Comparison of ENCODE assay signal across 9 mouse cellular contexts in genomic region chr4:82619539-82619941, GRCm38 (mm10).
DNase-seq lines count a peak whose midpoint lies in the region; ATAC-seq and TF ChIP-seq lines count a peak whose summit lies in the region.
"Had no signal": no experiment of that assay in that cellular context is flagged by ENCODE, and none has a peak within 500 bp of the region (broad histone marks: within the 10 kb centered on the region; RNA-seq: fewer than 3 reads in every experiment).

No protein-coding gene starts in this region.

- WGBS in kidney, embryonic 15.5 days: 47% methylated on average over 12 of the region's 12 CpGs
- 58% methylated on average over 12 of the region's 12 CpGs for WGBS in limb, embryonic 14.5 days
- WGBS in heart, embryonic 11.5 days (ENCODE audit: insufficient replicate concordance): 57% methylated on average over 12 of the region's 12 CpGs

- peak; percentile 29; the same call in 1 of the 2 replicates for ATAC-seq in kidney, embryonic 15.5 days (replicated peaks; ENCODE audit: low FRiP score)
- 0 out of 2 replicates have a peak, but pooled peaks have one; percentile 24 for ATAC-seq in limb, embryonic 14.5 days (ENCODE audit: low FRiP score, low read depth)
- no peak for ATAC-seq in heart, embryonic 11.5 days (replicated peaks; ENCODE audit: insufficient number of reproducible peaks, low FRiP score, low TSS enrichment)

- no peak for TF ChIP-seq POLR2A in limb, embryonic 14.5 days (IDR thresholded peaks at IDR 0.05; ENCODE audit: borderline replicate concordance, extremely low read depth, insufficient read depth, insufficient read length)

- H3K27me3 ChIP-seq in kidney, embryonic 15.5 days: no peaks in the 10 kb centered on the region
- H3K27me3 ChIP-seq in limb, embryonic 14.5 days (ENCODE audit: control insufficient read depth, insufficient read depth, low read length): no peaks in the 10 kb centered on the region
- no peaks in the 10 kb centered on the region for H3K27me3 ChIP-seq in heart, embryonic 11.5 days (ENCODE audit: control insufficient read depth, insufficient read depth, low read length)

- H3K27ac ChIP-seq in kidney, embryonic 15.5 days: no peak overlapping the region
- H3K27ac ChIP-seq in limb, embryonic 14.5 days (replicated peaks; ENCODE audit: low read depth, low read length): no peak overlapping the region
- H3K27ac ChIP-seq in heart, embryonic 11.5 days (ENCODE audit: low read depth, low read length): no peak overlapping the region

- H3K4me2 ChIP-seq in kidney, embryonic 15.5 days: no peak overlapping the region
- no peak overlapping the region for H3K4me2 ChIP-seq in limb, embryonic 14.5 days (replicated peaks; ENCODE audit: low read depth, low read length, severe bottlenecking)
- no peak overlapping the region for H3K4me2 ChIP-seq in heart, embryonic 11.5 days

- H3K9me3 ChIP-seq in kidney, embryonic 15.5 days (replicated peaks): no peaks in the 10 kb centered on the region
- H3K9me3 ChIP-seq in limb, embryonic 14.5 days (ENCODE audit: control insufficient read depth, low read length): no peaks in the 10 kb centered on the region
- H3K9me3 ChIP-seq in heart, embryonic 11.5 days (replicated peaks; ENCODE audit: control insufficient read depth, low read length): no peaks in the 10 kb centered on the region

- H3K9ac ChIP-seq in kidney, embryonic 15.5 days: no peak overlapping the region
- H3K9ac ChIP-seq in limb, embryonic 14.5 days (ENCODE audit: low read depth, low read length, severe bottlenecking): no peak overlapping the region
- no peak overlapping the region for H3K9ac ChIP-seq in heart, embryonic 11.5 days (ENCODE audit: low read depth, low read length)

- no peak overlapping the region for H3K4me3 ChIP-seq in kidney, embryonic 15.5 days (replicated peaks)
- H3K4me3 ChIP-seq in limb, embryonic 14.5 days (replicated peaks; ENCODE audit: low read length): no peak overlapping the region
- no peak overlapping the region for H3K4me3 ChIP-seq in heart, embryonic 11.5 days (ENCODE audit: low read depth, low read length)
- H3K4me3 ChIP-seq: myocyte had no signal

- H3K36me3 ChIP-seq in kidney, embryonic 15.5 days: no peaks in the 10 kb centered on the region
- H3K36me3 ChIP-seq in limb, embryonic 14.5 days (ENCODE audit: control insufficient read depth, insufficient read depth, low read length): no peaks in the 10 kb centered on the region
- no peaks in the 10 kb centered on the region for H3K36me3 ChIP-seq in heart, embryonic 11.5 days (ENCODE audit: control insufficient read depth, insufficient read depth, low read length)

- peak; percentile 23 for DNase-seq in thymus, postnatal 0 days (ENCODE audit: low spot score)
- DNase-seq in thymus, postnatal 14 days: no peak
- DNase-seq in cerebellum, postnatal 25 days: peak; percentile 60 to 65
- peak; percentile 65 for DNase-seq in limb, embryonic 14.5 days (ENCODE audit: low spot score)
- peak; percentile 45 for DNase-seq in right cerebral cortex, postnatal 4 days
- no peak for DNase-seq in adrenal gland, postnatal 25 days

- peaks cover 22% of the 10 kb centered on the region for H3K4me1 ChIP-seq in kidney, embryonic 15.5 days
- peaks cover 27% of the 10 kb centered on the region for H3K4me1 ChIP-seq in limb, embryonic 14.5 days (ENCODE audit: control insufficient read depth, insufficient read depth, low read length)
- H3K4me1 ChIP-seq in heart, embryonic 11.5 days (ENCODE audit: control insufficient read depth, insufficient read depth, low read length): peaks cover 35% of the 10 kb centered on the region

Comparison
In these comparisons a context has a peak if more than half of its experiments do, and no peak if none do; other contexts are left out.
1. DNase-seq: peak in thymus, postnatal 0 days (single experiment), cerebellum, postnatal 25 days (2 of 2), limb, embryonic 14.5 days (single experiment) and right cerebral cortex, postnatal 4 days (single experiment); none in thymus, postnatal 14 days (single experiment) and adrenal gland, postnatal 25 days (single experiment).